Mouse (Mus musculus) liver, embryonic 16.5 days (tissue): Measurements from ENCODE around the gene Col6a3. TPM values are rescaled to one million over a fixed set of nuclear protein-coding genes. Genes with fewer than 3 reads are reported as not detected.
A peak's percentile ranks its signal among the peaks of the same experiment; 100 is the strongest.

Source experiments
- ATAC-seq: fragments of 200-750 bp; cut with Nextera tagmentation; 2 replicates; pipeline ENCODE4 v1.8.0; 2017; ENCODE audit warnings: low read depth, mild to moderate bottlenecking, moderate number of reproducible peaks, moderate library complexity
- H3K27ac ChIP-seq: fragments of 300-500 bp; sonication (generic); 2 replicates; pipeline ENCODE4 v1.5.1; 2014; ENCODE audit warnings: mild to moderate bottlenecking, low read length
- H3K27me3 ChIP-seq: fragments of 300-500 bp; sonication (generic); 2 replicates; pipeline ENCODE4 v1.6.1; 2014; ENCODE audit warnings: low read depth, low read length, mixed read lengths; ENCODE audit not compliant: control insufficient read depth, insufficient read depth
- H3K36me3 ChIP-seq: fragments of 300-500 bp; sonication (generic); 2 replicates; pipeline ENCODE4 v1.6.1; 2014; ENCODE audit warnings: mild to moderate bottlenecking; ENCODE audit not compliant: control insufficient read depth, insufficient read depth
- H3K4me1 ChIP-seq: fragments of 300-500 bp; sonication (generic); 2 replicates; pipeline ENCODE4 v1.6.1; 2014; ENCODE audit warnings: low read depth, low read length, mixed read lengths; ENCODE audit not compliant: control insufficient read depth
- H3K4me2 ChIP-seq: fragments of 300-500 bp; sonication (generic); 2 replicates; pipeline ENCODE4 v1.6.1; 2014; ENCODE audit warnings: low read depth, low read length, mixed read lengths
- H3K4me3 ChIP-seq: fragments of 300-500 bp; sonication (generic); 2 replicates; pipeline ENCODE4 v1.5.1; 2014; ENCODE audit warnings: low read depth, mild to moderate bottlenecking, low read length
- H3K9ac ChIP-seq: fragments of 300-500 bp; sonication (generic); 2 replicates; pipeline ENCODE4 v1.6.1; 2014; ENCODE audit warnings: low read depth, low read length
- H3K9me3 ChIP-seq: fragments of 300-500 bp; sonication (generic); replicated peaks from 2 replicates; pipeline ENCODE4 v1.6.1; 2016; ENCODE audit warnings: low read length; ENCODE audit not compliant: control insufficient read depth
- WGBS: fragments of 180-500 bp; shearing (Covaris S2); extraction: QIAGEN DNeasy Blood & Tissue Kit; methylation state at CpG from one replicate; pipeline ENCODE4 v1.1.7; 2014; ENCODE audit not compliant: insufficient replicate concordance; 5-methylcytosine and 5-hydroxymethylcytosine counted together
- polyA plus RNA-seq: library from polyadenylated mRNA; unstranded; fragments of >200 nt; fragmentation: Nextera tagmentation; extraction: Ambion mirVana; gene quantifications from 2 replicates; pipeline ENCODE4 v1.2.1, GENCODE M21; 2015

The Col6a3 gene
- polyA plus RNA-seq, 1 experiment from 2014 or later, result 6.8 TPM

- no peak overlapping the region for H3K4me2 ChIP-seq
- H3K4me3 ChIP-seq, result no peak overlapping the region
- ATAC-seq, result no peak
- no peaks in the 10 kb centered on the region for H3K36me3 ChIP-seq
- 53% methylated on average over 9 of the region's 9 CpGs for WGBS
- no peak overlapping the region for H3K27ac ChIP-seq
- H3K9me3 ChIP-seq, result no peaks in the 10 kb centered on the region
- H3K9ac ChIP-seq, result no peak overlapping the region
- no peaks in the 10 kb centered on the region for H3K27me3 ChIP-seq
- no peaks in the 10 kb centered on the region for H3K4me1 ChIP-seq
These were observed 34.8 kb downstream of the Col6a3 start for GRCm38 (mm10) chr1:90808930-90809329.

DNA sequence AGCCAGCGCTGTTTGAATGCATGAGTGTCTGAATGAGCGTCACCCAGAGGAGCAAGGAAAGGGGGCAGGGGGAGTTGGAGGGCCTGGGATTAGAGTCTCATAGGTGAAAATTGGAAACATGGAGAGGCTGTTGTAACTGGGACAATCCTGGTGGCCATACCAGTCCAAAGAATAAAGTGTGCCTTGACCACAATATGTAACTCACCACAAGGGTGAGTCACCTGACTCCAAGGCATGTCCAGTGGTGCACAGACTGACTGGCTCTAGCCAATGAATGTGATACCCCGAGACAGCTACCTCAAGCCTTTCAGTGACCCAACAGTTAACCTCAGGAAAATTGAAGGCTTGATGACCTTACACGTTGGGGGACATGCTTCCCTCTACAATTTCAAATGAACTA is 40.7 kb downstream of the Col6a3 start:
- H3K4me3 ChIP-seq, result no peak overlapping the region
- no peak overlapping the region for H3K4me2 ChIP-seq
- no peak for ATAC-seq
- H3K36me3 ChIP-seq, result no peaks in the 10 kb centered on the region
- H3K27me3 ChIP-seq, result no peaks in the 10 kb centered on the region
- H3K9me3 ChIP-seq, result no peaks in the 10 kb centered on the region
- H3K4me1 ChIP-seq, result no peaks in the 10 kb centered on the region
- no peak overlapping the region for H3K27ac ChIP-seq
- no peak overlapping the region for H3K9ac ChIP-seq
- 69% methylated on average over 4 of the region's 4 CpGs for WGBS

- ATAC-seq, result peak; percentile 59
- WGBS, result 61% methylated on average over 13 of the region's 13 CpGs
- H3K9ac ChIP-seq, result no peak overlapping the region
- no peaks in the 10 kb centered on the region for H3K4me1 ChIP-seq
- no peaks in the 10 kb centered on the region for H3K36me3 ChIP-seq
- H3K9me3 ChIP-seq, result no peaks in the 10 kb centered on the region
- no peak overlapping the region for H3K4me3 ChIP-seq
- H3K27me3 ChIP-seq, result no peaks in the 10 kb centered on the region
- H3K27ac ChIP-seq, result no peak overlapping the region
- no peak overlapping the region for H3K4me2 ChIP-seq
These were observed 42.7 kb downstream of the Col6a3 start for GRCm38 (mm10) chr1:90801067-90801466.

GRCm38 (mm10) chr1:90800466-90800865 is 43.3 kb downstream of the Col6a3 start:
- Histone ChIP-seq H3K4me3 (no peak overlapping the region), H3K4me2 (no peak overlapping the region), H3K9ac (no peak overlapping the region), H3K9me3 (no peaks in the 10 kb centered on the region), H3K4me1 (no peaks in the 10 kb centered on the region), H3K27me3 (no peaks in the 10 kb centered on the region), H3K27ac (no peak overlapping the region), H3K36me3 (no peaks in the 10 kb centered on the region)
- 65% methylated on average over 3 of the region's 3 CpGs for WGBS
- no peak for ATAC-seq

GRCm38 (mm10) chr1:90797276-90797891 is 46.4 kb downstream of the Col6a3 start:
- no peak overlapping the region for H3K4me3 ChIP-seq
- no peaks in the 10 kb centered on the region for H3K36me3 ChIP-seq
- no peaks in the 10 kb centered on the region for H3K4me1 ChIP-seq
- H3K9me3 ChIP-seq, result no peaks in the 10 kb centered on the region
- no peaks in the 10 kb centered on the region for H3K27me3 ChIP-seq
- no peak overlapping the region for H3K4me2 ChIP-seq
- no peak overlapping the region for H3K27ac ChIP-seq
- 63% methylated on average over 6 of the region's 6 CpGs for WGBS
- no peak overlapping the region for H3K9ac ChIP-seq
- ATAC-seq, result no peak

DNA sequence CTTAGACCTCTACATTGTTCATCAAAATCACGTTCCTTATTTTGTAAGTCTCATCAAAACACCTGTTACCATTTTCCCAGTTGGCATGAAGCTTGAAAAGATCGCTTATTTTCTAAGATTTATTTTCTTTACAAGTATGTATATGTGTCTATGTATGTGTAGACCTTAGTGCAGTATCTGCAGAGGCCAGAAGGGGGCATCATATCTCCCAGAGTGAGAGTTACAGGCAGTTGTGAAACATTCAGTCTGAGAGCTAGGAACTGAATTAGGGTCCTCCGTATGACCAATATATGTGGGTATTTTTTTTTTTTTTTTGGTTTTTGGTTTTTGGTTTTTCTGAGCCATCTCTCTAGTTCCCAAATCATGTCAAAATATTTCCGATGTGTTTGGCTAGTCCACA is 50.4 kb downstream of the Col6a3 start:
- no peaks in the 10 kb centered on the region for H3K36me3 ChIP-seq
- no peaks in the 10 kb centered on the region for H3K9me3 ChIP-seq
- 66% methylated on average over 4 of the region's 4 CpGs for WGBS
- H3K9ac ChIP-seq, result no peak overlapping the region
- no peaks in the 10 kb centered on the region for H3K27me3 ChIP-seq
- ATAC-seq, result no peak
- H3K27ac ChIP-seq, result no peak overlapping the region
- no peak overlapping the region for H3K4me2 ChIP-seq
- H3K4me3 ChIP-seq, result no peak overlapping the region
- H3K4me1 ChIP-seq, result no peaks in the 10 kb centered on the region

- H3K9me3 ChIP-seq, result no peaks in the 10 kb centered on the region
- no peak for ATAC-seq
- WGBS, result 64% methylated on average over 4 of the region's 4 CpGs
- H3K4me3 ChIP-seq, result no peak overlapping the region
- no peak overlapping the region for H3K9ac ChIP-seq
- no peaks in the 10 kb centered on the region for H3K4me1 ChIP-seq
- no peaks in the 10 kb centered on the region for H3K27me3 ChIP-seq
- H3K27ac ChIP-seq, result no peak overlapping the region
- H3K36me3 ChIP-seq, result no peaks in the 10 kb centered on the region
- H3K4me2 ChIP-seq, result no peak overlapping the region
These were observed 52.8 kb downstream of the Col6a3 start for GRCm38 (mm10) chr1:90790925-90791324.

DNA sequence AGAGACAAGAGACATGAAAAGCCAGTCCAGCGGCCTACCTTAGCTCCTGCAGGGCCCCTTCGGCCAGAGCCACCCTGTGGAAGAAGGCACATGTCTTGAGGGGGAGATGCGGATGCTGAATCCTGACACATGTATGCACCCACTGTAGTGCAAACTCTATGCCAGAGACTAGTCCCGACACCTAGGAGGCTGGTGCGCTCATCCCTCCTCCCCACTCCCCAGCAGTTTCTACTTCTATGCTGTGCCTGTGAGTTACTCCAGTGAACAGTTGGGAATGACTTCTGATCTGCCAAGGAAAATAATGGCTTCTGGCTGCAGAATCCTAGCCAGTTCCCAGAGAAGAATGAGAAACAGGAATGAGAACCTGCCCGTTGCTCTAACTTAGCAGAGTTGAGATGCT is 54.3 kb downstream of the Col6a3 start:
- Histone ChIP-seq H3K4me3 (no peak overlapping the region), H3K4me1 (no peaks in the 10 kb centered on the region), H3K9ac (no peak overlapping the region), H3K9me3 (no peaks in the 10 kb centered on the region), H3K4me2 (no peak overlapping the region), H3K36me3 (no peaks in the 10 kb centered on the region), H3K27ac (no peak overlapping the region), H3K27me3 (no peaks in the 10 kb centered on the region)
- WGBS, result 68% methylated on average over 6 of the region's 6 CpGs
- ATAC-seq, result no peak

DNA sequence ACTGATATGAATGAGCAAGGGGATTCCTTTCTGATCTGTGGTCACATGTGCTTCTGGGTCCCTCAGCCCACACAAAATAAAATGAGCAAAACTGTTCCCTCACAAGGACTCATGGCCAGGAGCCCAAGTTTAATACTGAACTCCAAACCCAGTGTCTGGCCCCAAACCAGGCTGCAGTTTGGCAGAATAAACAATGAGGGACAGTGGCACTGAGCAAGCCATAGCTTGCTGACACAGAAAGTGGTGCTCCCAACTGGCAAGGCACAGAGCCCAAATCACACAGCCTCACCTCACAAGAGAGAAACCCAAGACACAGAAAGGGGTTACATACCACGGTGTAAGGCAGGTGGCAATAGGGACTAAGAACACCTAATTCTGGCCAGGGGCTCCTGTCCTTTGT is 63.3 kb downstream of the Col6a3 start:
- no peak overlapping the region for H3K27ac ChIP-seq
- no peaks in the 10 kb centered on the region for H3K27me3 ChIP-seq
- no peak overlapping the region for H3K9ac ChIP-seq
- no peaks in the 10 kb centered on the region for H3K4me1 ChIP-seq
- WGBS, result 57% methylated on average over 1 of the region's 1 CpGs
- H3K4me3 ChIP-seq, result no peak overlapping the region
- H3K9me3 ChIP-seq, result no peaks in the 10 kb centered on the region
- no peak overlapping the region for H3K4me2 ChIP-seq
- H3K36me3 ChIP-seq, result no peaks in the 10 kb centered on the region
- no peak for ATAC-seq
